Mouse (Mus musculus) heart, embryonic 11.5 days (tissue): Measurements from ENCODE around the gene Purb. TPM values are rescaled to one million over a fixed set of nuclear protein-coding genes. Genes with fewer than 3 reads are reported as not detected.
A peak's percentile ranks its signal among the peaks of the same experiment; 100 is the strongest.

Experiments used
- ATAC-seq: fragments of 200-750 bp; cut with Nextera tagmentation; replicated peaks from 2 replicates; pipeline ENCODE4 v1.8.0; 2017; ENCODE audit warnings: moderate library complexity; ENCODE audit not compliant: insufficient number of reproducible peaks, low FRiP score, low TSS enrichment
- H3K27ac ChIP-seq: fragments of 300-500 bp; sonication (generic); 2 replicates; pipeline ENCODE4 v1.5.1; 2014; ENCODE audit warnings: mild to moderate bottlenecking, low read depth, low read length
- H3K27me3 ChIP-seq: fragments of 300-500 bp; sonication (generic); 2 replicates; pipeline ENCODE4 v1.6.1; 2014; ENCODE audit warnings: mild to moderate bottlenecking, low read length, mixed read lengths; ENCODE audit not compliant: control insufficient read depth, insufficient read depth
- H3K36me3 ChIP-seq: fragments of 300-500 bp; sonication (generic); 2 replicates; pipeline ENCODE4 v1.6.1; 2014; ENCODE audit warnings: mild to moderate bottlenecking, low read length, moderate library complexity, mixed read lengths; ENCODE audit not compliant: control insufficient read depth, insufficient read depth
- H3K4me1 ChIP-seq: fragments of 300-500 bp; sonication (generic); 2 replicates; pipeline ENCODE4 v1.6.1; 2014; ENCODE audit warnings: low read length; ENCODE audit not compliant: control insufficient read depth, insufficient read depth
- H3K4me2 ChIP-seq: fragments of 300-500 bp; sonication (generic); 2 replicates; pipeline ENCODE4 v1.6.1; 2014; ENCODE audit warnings: mild to moderate bottlenecking, moderate library complexity
- H3K4me3 ChIP-seq: fragments of 300-500 bp; sonication (generic); 2 replicates; pipeline ENCODE4 v1.5.1; 2014; ENCODE audit warnings: low read depth, low read length
- H3K9ac ChIP-seq: fragments of 300-500 bp; sonication (generic); 2 replicates; pipeline ENCODE4 v1.6.1; 2014; ENCODE audit warnings: mild to moderate bottlenecking, low read depth, low read length, moderate library complexity
- H3K9me3 ChIP-seq: fragments of 300-500 bp; sonication (generic); replicated peaks from 2 replicates; pipeline ENCODE4 v1.6.1; 2016; ENCODE audit warnings: low read length; ENCODE audit not compliant: control insufficient read depth
- WGBS: fragments of 180-500 bp; shearing (Covaris S2); extraction: QIAGEN DNeasy Blood & Tissue Kit; methylation state at CpG from one replicate; pipeline ENCODE4 v1.1.7; 2014; ENCODE audit not compliant: insufficient replicate concordance; 5-methylcytosine and 5-hydroxymethylcytosine counted together
- polyA plus RNA-seq: library from polyadenylated mRNA; unstranded; fragments of >200 nt; fragmentation: Nextera tagmentation; extraction: Ambion mirVana; gene quantifications from 2 replicates; pipeline ENCODE4 v1.2.1, GENCODE M21; 2014

Purb gene
- polyA plus RNA-seq, 1 experiment from 2014 or later = 25.5 TPM

- H3K36me3 ChIP-seq = no peaks in the 10 kb centered on the region
- H3K9me3 ChIP-seq = no peaks in the 10 kb centered on the region
- under 1% methylated on average over 79 of the region's 80 CpGs for WGBS
- H3K4me2 ChIP-seq = peak within 1 kb of the TSS; percentile 83
- peak; percentile 99 for ATAC-seq
- H3K27ac ChIP-seq = peak within 1 kb of the TSS; percentile 91
- H3K27me3 ChIP-seq = no peaks in the 10 kb centered on the region
- peak within 1 kb of the TSS; percentile 88 for H3K9ac ChIP-seq
- no peaks in the 10 kb centered on the region; the same call in 1 of the 2 replicates for H3K4me1 ChIP-seq
- H3K4me3 ChIP-seq = peak within 1 kb of the TSS; percentile 77
These were observed 31.5 kb downstream of the Purb start, which contains the start of gene H2afv for GRCm38 (mm10) chr11:6444077-6444853. H2afv (minus strand) TSS chr11:6444443.

GRCm38 (mm10) chr11:6443727-6444076 lies 32.0 kb downstream of the Purb start:
- H3K36me3 ChIP-seq = no peaks in the 10 kb centered on the region
- ATAC-seq = no peak
- WGBS = under 1% methylated on average over 10 of the region's 10 CpGs

GRCm38 (mm10) chr11:6443102-6443501 lies 32.6 kb downstream of the Purb start:
- Histone ChIP-seq H3K27ac (peak overlapping the region; percentile 91; the same call in 1 of the 2 replicates), H3K4me3 (peak overlapping the region; percentile 77), H3K4me1 (no peaks in the 10 kb centered on the region; the same call in 1 of the 2 replicates), H3K36me3 (no peaks in the 10 kb centered on the region), H3K27me3 (no peaks in the 10 kb centered on the region), H3K4me2 (peak overlapping the region; percentile 83), H3K9ac (peak overlapping the region; percentile 88), H3K9me3 (no peaks in the 10 kb centered on the region)
- no peak for ATAC-seq
- WGBS = 50% methylated on average over 4 of the region's 4 CpGs

More at GRCm38 (mm10) chr11:6443727-6444076, 32.0 kb downstream of the Purb start:
- H3K4me2 ChIP-seq = peak overlapping the region; percentile 83
- H3K4me1 ChIP-seq = no peaks in the 10 kb centered on the region; the same call in 1 of the 2 replicates
- peak overlapping the region; percentile 77 for H3K4me3 ChIP-seq
- peak overlapping the region; percentile 91 for H3K27ac ChIP-seq
- no peaks in the 10 kb centered on the region for H3K27me3 ChIP-seq
- H3K9ac ChIP-seq = peak overlapping the region; percentile 88
- no peaks in the 10 kb centered on the region for H3K9me3 ChIP-seq

- no peak for ATAC-seq
- H3K27ac ChIP-seq = no peak overlapping the region
- peak overlapping the region; percentile 2; the same call in 1 of the 2 replicates for H3K4me3 ChIP-seq
- no peak overlapping the region for H3K9ac ChIP-seq
- H3K9me3 ChIP-seq = no peaks in the 10 kb centered on the region
- H3K4me2 ChIP-seq = peak overlapping the region; percentile 83; the same call in 1 of the 2 replicates
- WGBS = 93% methylated on average over 4 of the region's 4 CpGs
- H3K36me3 ChIP-seq = no peaks in the 10 kb centered on the region; the same call in 1 of the 2 replicates
- no peaks in the 10 kb centered on the region; the same call in 1 of the 2 replicates for H3K4me1 ChIP-seq
- H3K27me3 ChIP-seq = no peaks in the 10 kb centered on the region
These were observed 33.2 kb downstream of the Purb start for GRCm38 (mm10) chr11:6442566-6442965.

- no peaks in the 10 kb centered on the region for H3K9me3 ChIP-seq
- H3K4me1 ChIP-seq = no peaks in the 10 kb centered on the region
- H3K27me3 ChIP-seq = no peaks in the 10 kb centered on the region
- no peak overlapping the region for H3K4me3 ChIP-seq
- no peak overlapping the region for H3K9ac ChIP-seq
- no peak overlapping the region for H3K4me2 ChIP-seq
- H3K36me3 ChIP-seq = peaks cover 6% of the 10 kb centered on the region
- WGBS = 92% methylated on average over 4 of the region's 4 CpGs
- no peak for ATAC-seq
- H3K27ac ChIP-seq = no peak overlapping the region
These were observed 35.5 kb downstream of the Purb start for GRCm38 (mm10) chr11:6440171-6440570.

GRCm38 (mm10) chr11:6437667-6438066 lies 38.0 kb downstream of the Purb start:
- Histone ChIP-seq H3K4me3 (no peak overlapping the region), H3K9ac (no peak overlapping the region), H3K27ac (no peak overlapping the region), H3K9me3 (no peaks in the 10 kb centered on the region), H3K36me3 (peaks cover 16% of the 10 kb centered on the region), H3K4me1 (no peaks in the 10 kb centered on the region), H3K4me2 (no peak overlapping the region), H3K27me3 (no peaks in the 10 kb centered on the region)
- no peak for ATAC-seq
- WGBS = 94% methylated on average over 2 of the region's 2 CpGs

- Histone ChIP-seq H3K27ac (no peak overlapping the region), H3K27me3 (no peaks in the 10 kb centered on the region), H3K36me3 (peaks cover 22% of the 10 kb centered on the region), H3K9ac (no peak overlapping the region), H3K4me3 (no peak overlapping the region), H3K4me1 (no peaks in the 10 kb centered on the region), H3K4me2 (no peak overlapping the region), H3K9me3 (no peaks in the 10 kb centered on the region)
- WGBS = 72% methylated on average over 8 of the region's 8 CpGs
- ATAC-seq = no peak
These were observed 39.3 kb downstream of the Purb start for GRCm38 (mm10) chr11:6436442-6436841.

- WGBS = 88% methylated on average over 7 of the region's 7 CpGs
These were observed 45.5 kb downstream of the Purb start for GRCm38 (mm10) chr11:6430186-6430585.

More at GRCm38 (mm10) chr11:6430186-6430585, 45.5 kb downstream of the Purb start:
- Histone ChIP-seq H3K27me3 (no peaks in the 10 kb centered on the region), H3K9me3 (no peaks in the 10 kb centered on the region), H3K4me3 (no peak overlapping the region), H3K27ac (no peak overlapping the region), H3K4me1 (no peaks in the 10 kb centered on the region), H3K36me3 (peaks cover 40% of the 10 kb centered on the region), H3K4me2 (no peak overlapping the region), H3K9ac (no peak overlapping the region)
- ATAC-seq = no peak
